Mouse (Mus musculus): ENCODE measurements around the gene Stau1.

Gene Stau1

DNA sequence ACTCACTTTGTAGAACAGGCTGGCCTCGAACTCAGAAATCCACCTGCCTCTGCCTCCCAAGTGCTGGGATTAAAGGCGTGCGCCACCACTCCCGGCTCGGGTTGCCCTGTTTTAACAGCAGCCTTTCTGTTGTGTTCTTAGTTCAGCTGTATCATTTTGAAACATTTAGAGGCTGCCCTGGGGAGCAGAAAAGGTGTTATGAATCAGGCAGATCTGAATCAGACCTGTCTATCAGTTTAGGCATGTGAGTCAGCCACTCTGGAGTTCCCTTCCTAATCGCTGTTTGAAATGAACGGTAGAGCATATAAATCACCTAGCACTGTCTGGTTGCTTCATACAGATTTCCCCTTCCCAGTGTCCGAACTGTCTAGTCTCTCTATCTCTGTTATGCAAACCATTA lies 85.6 kb downstream of the Stau1 start:
- DNase-seq (ENCODE audit: inconsistent ontology term): no peak

GRCm38 (mm10) chr2:166909729-166910128 lies 86.4 kb downstream of the Stau1 start:
- DNase-seq (ENCODE audit: inconsistent ontology term): no peak

GRCm38 (mm10) chr2:166906523-166907182 lies 89.4 kb downstream of the Stau1 start:
- no peak for DNase-seq (ENCODE audit: inconsistent ontology term)

GRCm38 (mm10) chr2:166905711-166906522 lies 90.2 kb downstream of the Stau1 start, which contains the start of gene Cse1l:
Cse1l (plus strand) TSS chr2:166906040.
- peak; percentile 99 for DNase-seq (ENCODE audit: inconsistent ontology term)

DNA sequence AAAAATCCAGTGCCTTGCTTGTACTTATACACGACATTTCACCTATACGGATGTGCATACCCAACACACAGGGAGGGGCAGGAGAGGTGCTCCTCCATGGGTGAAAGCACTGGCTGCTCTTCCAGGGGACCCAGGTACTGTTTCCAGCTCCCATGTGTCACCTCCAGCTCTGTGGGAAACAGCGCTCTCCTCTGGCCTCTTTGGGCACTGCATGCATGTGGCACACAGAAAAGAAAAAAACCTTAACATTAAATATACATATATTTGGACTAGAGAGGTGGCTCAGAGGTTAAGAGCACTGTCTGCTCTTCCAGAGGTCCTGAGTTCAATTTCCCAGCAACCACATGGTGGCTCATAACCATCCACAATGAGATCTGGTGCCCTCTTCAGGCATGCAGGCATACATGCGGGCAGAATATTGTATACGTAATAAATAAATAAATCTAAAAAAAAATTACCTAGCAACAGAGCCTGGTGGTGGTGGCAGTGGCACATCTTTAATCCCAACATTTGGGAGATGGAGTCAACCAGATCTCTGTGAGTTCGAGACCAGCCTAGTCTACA lies 92.3 kb downstream of the Stau1 start:
- no peak for DNase-seq (ENCODE audit: inconsistent ontology term)

DNA sequence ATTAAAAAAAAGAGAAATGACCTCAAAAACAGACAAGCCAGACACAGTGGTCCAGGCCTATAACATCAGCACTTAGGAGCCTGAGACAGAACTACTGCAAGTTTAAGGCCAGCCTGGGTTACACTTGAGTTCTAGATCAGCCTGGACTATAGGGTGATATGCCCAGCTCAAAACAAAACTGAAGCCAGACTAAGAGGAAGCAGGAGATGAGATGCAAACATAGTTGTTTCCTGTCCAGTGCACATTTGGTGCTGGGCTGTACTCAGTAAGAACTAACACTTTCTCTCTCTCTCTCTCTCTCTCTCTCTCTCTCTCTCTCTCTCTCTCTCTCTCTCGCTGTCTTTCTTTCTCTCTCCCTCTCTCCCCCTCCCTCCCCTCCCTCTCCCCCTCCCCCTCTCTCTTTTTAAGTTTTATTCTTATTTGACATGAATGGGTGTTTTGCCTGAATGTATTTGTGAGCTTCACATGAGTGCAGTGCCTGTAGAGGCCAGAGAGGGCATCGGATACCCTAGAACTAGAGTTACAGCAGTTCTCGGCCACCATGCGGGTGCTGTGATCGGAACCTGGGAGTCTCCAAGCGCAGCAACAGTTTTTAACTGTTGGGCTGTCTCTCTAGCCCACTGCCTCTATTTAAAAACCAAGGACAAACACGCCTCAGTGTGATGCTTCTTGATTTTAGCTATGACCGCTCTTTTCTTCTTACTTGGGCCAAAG lies 95.2 kb downstream of the Stau1 start:
- no peak for DNase-seq (ENCODE audit: inconsistent ontology term)

DNA sequence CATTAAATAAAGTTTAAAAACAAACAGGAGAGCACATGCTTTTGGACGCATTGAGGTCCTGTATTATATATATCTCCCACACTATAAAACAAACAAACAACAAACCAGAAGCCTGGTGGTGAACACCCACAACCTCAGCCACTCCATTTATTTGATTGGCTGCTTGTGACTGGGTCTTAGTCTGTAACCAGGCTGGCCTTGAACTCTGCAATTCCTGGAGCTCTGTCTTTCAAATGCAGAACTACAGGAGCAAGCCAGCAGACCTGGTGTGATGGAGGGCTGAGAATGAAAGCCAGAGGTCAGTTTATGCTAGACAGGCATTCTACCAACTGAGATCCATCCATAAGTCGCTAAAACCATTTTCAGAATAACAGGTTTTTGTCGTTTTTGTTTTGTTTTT lies 96.4 kb downstream of the Stau1 start:
- no peak for DNase-seq (ENCODE audit: inconsistent ontology term)

DNA sequence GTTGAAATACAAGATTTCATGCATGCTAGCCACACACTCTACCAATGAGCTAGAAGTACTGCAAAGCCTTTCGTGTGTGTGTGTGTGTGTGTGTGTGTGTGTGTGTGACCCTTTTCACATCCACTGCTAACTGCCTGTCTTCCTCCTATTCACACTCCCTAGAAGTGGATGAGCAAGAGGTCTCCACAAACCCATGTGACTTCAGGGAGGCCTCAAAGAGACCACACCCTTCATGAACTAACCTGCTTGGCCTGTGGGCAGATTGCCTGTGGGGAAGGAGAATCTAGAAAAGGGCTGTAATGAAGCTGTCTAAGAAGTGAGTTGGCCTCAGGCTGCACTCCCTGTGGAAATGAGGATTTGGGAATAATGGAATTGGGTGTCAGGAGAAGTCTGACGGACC lies 96.9 kb downstream of the Stau1 start:
- no peak for DNase-seq (ENCODE audit: inconsistent ontology term)
